Mouse (Mus musculus) MEL (cell line): ENCODE measurements at regions not wholly inside any gene's neighbourhood (a gene's known extent, or its start where the extent isn't known, plus 50 kb on each side); places are given as distances from the start of the nearest gene placed in this dataset.

Experiments used
- CTCF ChIP-seq, 3 experiments: IDR thresholded peaks in 2 of 3; conservative IDR thresholded peaks in 1 of 3; 2 replicates each; pipeline ENCODE4 v1.5.1; 2011 to 2012; ENCODE audit warnings: low read length in 3 of 3, low read depth in 2 of 3, mild to moderate bottlenecking in 2 of 3, improper control_type of control experiment in 1 of 3, inconsistent platforms in 1 of 3, mixed read lengths in 1 of 3, moderate library complexity in 1 of 3; ENCODE audit not compliant: control insufficient read depth in 1 of 3, insufficient read depth in 1 of 3, poor library complexity in 1 of 3, severe bottlenecking in 1 of 3
- MEF2A ChIP-seq: IDR thresholded peaks from 2 replicates; pipeline ENCODE4 v1.6.1; 2014; ENCODE audit warnings: low read depth, mild to moderate bottlenecking, inconsistent platforms, low read length, improper control_type of control experiment; ENCODE audit not compliant: poor library complexity, insufficient replicate concordance, severe bottlenecking; ENCODE audit errors: extremely low read depth

DNA sequence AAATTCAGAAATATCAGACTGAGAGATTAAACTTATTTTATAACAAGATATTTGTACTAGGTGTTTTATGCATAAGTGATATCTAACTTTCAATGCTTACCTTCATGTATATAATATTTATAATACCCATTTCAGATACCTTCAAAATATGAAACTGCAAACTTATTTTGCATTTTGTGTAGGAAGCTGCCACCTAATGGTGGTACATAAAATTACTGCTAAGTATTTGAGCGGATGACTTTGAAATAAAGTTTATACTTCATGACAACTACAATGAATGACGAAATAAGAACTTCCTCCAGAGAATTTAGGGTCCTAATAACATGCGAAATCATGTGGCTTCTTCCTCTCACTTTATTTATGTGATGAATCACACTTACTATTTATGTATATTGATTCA, 1498.6 kb upstream of the Cdh9 start:
- peak; percentile 31 to 84 (median 31); a peak in 5 of 6 replicates for TF ChIP-seq CTCF (IDR thresholded peaks at IDR 0.05 in 2 of 3, conservative IDR thresholded peaks at IDR 0.05 in 1 of 3; ENCODE audit: control insufficient read depth in 1 of 3, insufficient read depth in 1 of 3, low read depth in 2 of 3, low read length in 3 of 3, poor library complexity in 1 of 3, severe bottlenecking in 1 of 3)
- TF ChIP-seq MEF2A: no peak
